In genomic region chr11:31803319-31803891, GRCm38 (mm10) we compare ENCODE assay signal across 8 mouse cellular contexts.
A peak's percentile ranks its signal among the peaks of the same experiment; 100 is the strongest.
DNase-seq lines count a peak whose midpoint lies in the region; ATAC-seq and TF ChIP-seq lines count a peak whose summit lies in the region.

No protein-coding gene starts in this region.

- no peaks in the 10 kb centered on the region for H3K36me3 ChIP-seq in heart, embryonic 14.5 days (ENCODE audit: control insufficient read depth, insufficient read depth, low read length)
- peaks cover 0 to 6% of the 10 kb centered on the region in 2 experiments; a peak in 1 of 4 replicates for H3K36me3 ChIP-seq in MEL (ENCODE audit: control insufficient read depth in 1 of 2, insufficient read depth in 2 of 2, low read length in 2 of 2)
- H3K36me3 ChIP-seq in embryonic facial prominence, embryonic 10.5 days (replicated peaks): no peaks in the 10 kb centered on the region
- H3K36me3 ChIP-seq in stomach, embryonic 14.5 days (ENCODE audit: control insufficient read depth, insufficient read depth, low read length): no peaks in the 10 kb centered on the region
- no peaks in the 10 kb centered on the region for H3K36me3 ChIP-seq in thymus, adult 2 months (ENCODE audit: control insufficient read depth, insufficient read depth, low read length)

- no peak for TF ChIP-seq CTCF in MEL (IDR thresholded peaks at IDR 0.05 in 2 of 3, conservative IDR thresholded peaks at IDR 0.05 in 1 of 3; ENCODE audit: control insufficient read depth in 1 of 3, insufficient read depth in 1 of 3, low read depth in 2 of 3, low read length in 3 of 3, poor library complexity in 1 of 3, severe bottlenecking in 1 of 3)
- no peak for TF ChIP-seq CTCF in thymus, adult 2 months (IDR thresholded peaks at IDR 0.05; ENCODE audit: borderline replicate concordance, control insufficient read depth, extremely low read depth, insufficient read depth, low read length, poor library complexity)

- TF ChIP-seq POLR2A in MEL (IDR thresholded peaks at IDR 0.05; ENCODE audit: control insufficient read depth in 1 of 2, insufficient read depth in 1 of 2, low read depth in 1 of 2, low read length in 2 of 2, poor library complexity in 1 of 2): no peak
- TF ChIP-seq POLR2A in thymus, adult 2 months (IDR thresholded peaks at IDR 0.05; ENCODE audit: control insufficient read depth, extremely low read depth, insufficient read depth, low read length, poor library complexity): no peak

- no peak overlapping the region for H3K9ac ChIP-seq in heart, embryonic 14.5 days (ENCODE audit: low read length)
- H3K9ac ChIP-seq in MEL (ENCODE audit: control insufficient read depth, low read depth, low read length, poor library complexity, severe bottlenecking): no peak overlapping the region
- no peak overlapping the region for H3K9ac ChIP-seq in stomach, embryonic 14.5 days (replicated peaks; ENCODE audit: low read depth, low read length)

- peak; percentile 18; the same call in 1 of the 2 replicates for ATAC-seq in heart, embryonic 14.5 days (ENCODE audit: insufficient number of reproducible peaks, insufficient read depth, low FRiP score, low read depth)
- peak; percentile 77 for ATAC-seq in stomach, embryonic 14.5 days (ENCODE audit: insufficient number of reproducible peaks, insufficient read depth, low FRiP score, low read depth)

- no peaks in the 10 kb centered on the region for H3K9me3 ChIP-seq in heart, embryonic 14.5 days (ENCODE audit: control insufficient read depth, low read length)
- no peaks in the 10 kb centered on the region for H3K9me3 ChIP-seq in MEL (replicated peaks; ENCODE audit: insufficient read depth, low read length)
- no peaks in the 10 kb centered on the region for H3K9me3 ChIP-seq in embryonic facial prominence, embryonic 10.5 days
- H3K9me3 ChIP-seq in stomach, embryonic 14.5 days (ENCODE audit: control insufficient read depth, low read depth, low read length): no peaks in the 10 kb centered on the region

- H3K4me3 ChIP-seq in heart, embryonic 14.5 days (ENCODE audit: control insufficient read depth in 1 of 2, insufficient read depth in 1 of 2, low read depth in 1 of 2, low read length in 2 of 2): no peak overlapping the region
- no peak overlapping the region for H3K4me3 ChIP-seq in MEL (ENCODE audit: control insufficient read depth in 1 of 2, insufficient read depth in 1 of 2, low read depth in 2 of 2, low read length in 2 of 2)
- no peak overlapping the region for H3K4me3 ChIP-seq in embryonic facial prominence, embryonic 10.5 days
- no peak overlapping the region for H3K4me3 ChIP-seq in stomach, embryonic 14.5 days (ENCODE audit: low read depth, low read length)
- no peak overlapping the region for H3K4me3 ChIP-seq in thymus, adult 2 months (ENCODE audit: control insufficient read depth, insufficient read depth, low read length)

- H3K4me1 ChIP-seq in heart, embryonic 14.5 days (ENCODE audit: control insufficient read depth in 2 of 2, insufficient read depth in 2 of 2, low read length in 2 of 2): peaks cover 6 to 8% of the 10 kb centered on the region in 2 experiments
- peaks cover 9 to 14% of the 10 kb centered on the region in 2 experiments; a peak in 2 of 4 replicates for H3K4me1 ChIP-seq in MEL (ENCODE audit: control insufficient read depth in 1 of 2, insufficient read depth in 2 of 2, low read length in 2 of 2)
- peaks cover 8% of the 10 kb centered on the region; the same call in 1 of the 2 replicates for H3K4me1 ChIP-seq in embryonic facial prominence, embryonic 10.5 days
- H3K4me1 ChIP-seq in stomach, embryonic 14.5 days (ENCODE audit: control insufficient read depth, insufficient read depth, low read length): peaks cover 3% of the 10 kb centered on the region; the same call in 1 of the 2 replicates
- H3K4me1 ChIP-seq in thymus, adult 2 months (replicated peaks; ENCODE audit: control insufficient read depth, insufficient read depth, low read length): peaks cover 3% of the 10 kb centered on the region; the same call in 1 of the 2 replicates

- H3K4me2 ChIP-seq in heart, embryonic 14.5 days (ENCODE audit: low read length): no peak overlapping the region
- H3K4me2 ChIP-seq in stomach, embryonic 14.5 days (replicated peaks; ENCODE audit: low read depth, low read length): no peak overlapping the region

- TF ChIP-seq EP300 in MEL (IDR thresholded peaks at IDR 0.05; ENCODE audit: low read depth in 1 of 2, low read length in 2 of 2): no peak

- WGBS in heart, embryonic 14.5 days: 49% methylated on average over 3 of the region's 3 CpGs
- 56% methylated on average over 3 of the region's 3 CpGs for WGBS in embryonic facial prominence, embryonic 10.5 days
- 30% methylated on average over 3 of the region's 3 CpGs for WGBS in stomach, embryonic 14.5 days
- 31% methylated on average over 3 of the region's 3 CpGs for WGBS in thymus, adult 2 months

- no peak overlapping the region for H3K27ac ChIP-seq in heart, embryonic 14.5 days (replicated peaks in 1 of 2; ENCODE audit: control insufficient read depth in 1 of 2, insufficient read depth in 1 of 2, low read depth in 2 of 2, low read length in 2 of 2)
- H3K27ac ChIP-seq in MEL (ENCODE audit: control insufficient read depth, low read depth, low read length): no peak overlapping the region
- H3K27ac ChIP-seq in embryonic facial prominence, embryonic 10.5 days (replicated peaks): peak overlapping the region; percentile 36
- no peak overlapping the region for H3K27ac ChIP-seq in stomach, embryonic 14.5 days (ENCODE audit: low read length)
- H3K27ac ChIP-seq in thymus, adult 2 months (ENCODE audit: control insufficient read depth, insufficient read depth, low read length): no peak overlapping the region

- no peaks in the 10 kb centered on the region for H3K27me3 ChIP-seq in heart, embryonic 14.5 days (ENCODE audit: control insufficient read depth, insufficient read depth, low read length)
- no peaks in the 10 kb centered on the region for H3K27me3 ChIP-seq in MEL (ENCODE audit: control insufficient read depth in 1 of 2, insufficient read depth in 2 of 2, low read length in 2 of 2)
- no peaks in the 10 kb centered on the region for H3K27me3 ChIP-seq in embryonic facial prominence, embryonic 10.5 days (replicated peaks; ENCODE audit: low read depth, poor library complexity, severe bottlenecking)
- H3K27me3 ChIP-seq in stomach, embryonic 14.5 days (ENCODE audit: control insufficient read depth, insufficient read depth, low read length): no peaks in the 10 kb centered on the region
- H3K27me3 ChIP-seq in thymus, adult 2 months (ENCODE audit: control insufficient read depth, insufficient read depth, low read length): no peaks in the 10 kb centered on the region

- H3K79me2 ChIP-seq in MEL (ENCODE audit: control insufficient read depth, insufficient read depth, low read length, poor library complexity): no peaks in the 10 kb centered on the region

- no peak for DNase-seq in heart, adult 9 months (ENCODE audit: low spot score in 2 of 2)
- peak; percentile 62 for DNase-seq in MEL (ENCODE audit: low read depth, low spot score)
- DNase-seq in embryonic facial prominence, embryonic 10.5 days (ENCODE audit: low spot score): no peak
- peak; percentile 65 to 80 for DNase-seq in kidney, postnatal 36 days
- no peak for DNase-seq in right cerebral cortex, postnatal 14 days
- no peak for DNase-seq in thymus, adult 2 months

- no peak for TF ChIP-seq RAD21 in MEL (IDR thresholded peaks at IDR 0.05; ENCODE audit: low read depth, low read length)

TF ChIP-seq in MEL, 35 proteins besides CTCF, POLR2A, EP300 and RAD21:
- peak; percentile 76; the same call in 1 of the 2 replicates for TF ChIP-seq MXI1 (IDR thresholded peaks at IDR 0.05; ENCODE audit: low read depth, low read length)
- TF ChIP-seq MAFK (IDR thresholded peaks at IDR 0.05; ENCODE audit: borderline replicate concordance, low read depth, low read length): peak; percentile 62; the same call in 1 of the 2 replicates
- peak; percentile 81 for TF ChIP-seq USF1 (IDR thresholded peaks at IDR 0.05; ENCODE audit: low read depth, low read length)
- peak; percentile 88 for TF ChIP-seq GABPA (IDR thresholded peaks at IDR 0.05; ENCODE audit: low read depth, low read length)
- TF ChIP-seq ETS1 (IDR thresholded peaks at IDR 0.05; ENCODE audit: low read depth, low read length): peak; percentile 56; the same call in 1 of the 2 replicates
- TF ChIP-seq GATA1 (IDR thresholded peaks at IDR 0.05; ENCODE audit: low read depth, low read length): no peak
- no peak for TF ChIP-seq BHLHE40 (IDR thresholded peaks at IDR 0.05; ENCODE audit: borderline replicate concordance, low read depth, low read length)
- 0 out of 4 replicates have a peak, but pooled peaks of 1 of the 2 experiments have one; percentile 36 for TF ChIP-seq USF2 (IDR thresholded peaks at IDR 0.05; ENCODE audit: borderline replicate concordance in 1 of 2, insufficient read depth in 1 of 2, low read depth in 1 of 2, low read length in 2 of 2)

Comparison
In these comparisons a context has a peak if more than half of its experiments do, and no peak if none do; other contexts are left out.
1. DNase-seq: peak in MEL (single experiment) and kidney, postnatal 36 days (2 of 2); none in heart, adult 9 months (0 of 2), embryonic facial prominence, embryonic 10.5 days (single experiment), right cerebral cortex, postnatal 14 days (single experiment) and thymus, adult 2 months (single experiment).